Mouse (Mus musculus) brain, embryonic 14.5 days (tissue): Measurements from ENCODE around the gene Angel1.

Experiments
- CTCF ChIP-seq: fragments of 200-500 bp; IDR thresholded peaks from 2 replicates; pipeline ENCODE4 v1.5.1; 2012; ENCODE audit warnings: inconsistent platforms, mild to moderate bottlenecking, moderate library complexity, borderline replicate concordance; ENCODE audit not compliant: insufficient read depth, insufficient read length; ENCODE audit errors: extremely low read depth
- POLR2A ChIP-seq: fragments of 200-500 bp; IDR thresholded peaks from 2 replicates; pipeline ENCODE4 v1.6.1; 2012; ENCODE audit warnings: mild to moderate bottlenecking, inconsistent platforms, borderline replicate concordance; ENCODE audit not compliant: poor library complexity, insufficient read depth, insufficient read length, severe bottlenecking; ENCODE audit errors: extremely low read depth

DNA sequence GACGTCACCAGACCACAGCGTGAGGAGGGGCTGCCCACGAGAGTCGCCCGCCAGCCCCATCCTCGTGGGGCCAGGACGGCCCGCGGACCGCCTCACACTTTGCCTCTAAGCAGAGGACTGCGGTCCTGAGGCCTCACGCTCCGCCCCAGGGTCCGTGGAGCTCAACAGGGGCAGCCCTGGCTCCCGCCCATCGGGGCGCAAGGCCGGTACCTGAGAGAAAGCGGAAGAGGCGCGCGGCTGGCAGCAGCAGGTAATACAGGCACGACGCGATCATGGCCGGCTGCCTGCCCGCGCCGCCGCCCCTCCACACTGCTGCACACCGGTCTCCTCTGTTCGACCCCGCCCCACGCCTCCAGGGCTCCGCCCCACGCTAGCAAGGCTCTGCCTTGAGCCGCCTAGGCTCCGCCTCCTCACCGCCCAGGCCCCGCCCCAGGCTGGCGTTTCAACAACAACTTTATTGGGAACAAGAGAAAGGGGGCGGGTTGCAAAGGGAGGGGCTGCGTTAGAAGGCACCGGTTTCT is at the start of gene Angel1:
- TF ChIP-seq CTCF (no peak), POLR2A (peak; percentile 90)
